Mouse (Mus musculus) kidney, adult 11 months (tissue): ENCODE data around the gene 4921536K21Rik.

ENCODE experiments used
- DNase-seq: peaks from one replicate; pipeline ENCODE4 v3.0.0; 2022

The 4921536K21Rik gene

GRCm38 (mm10) chr11:3853481-3854034 lies 41.3 kb downstream of the 4921536K21Rik start:
- DNase-seq = no peak

DNA sequence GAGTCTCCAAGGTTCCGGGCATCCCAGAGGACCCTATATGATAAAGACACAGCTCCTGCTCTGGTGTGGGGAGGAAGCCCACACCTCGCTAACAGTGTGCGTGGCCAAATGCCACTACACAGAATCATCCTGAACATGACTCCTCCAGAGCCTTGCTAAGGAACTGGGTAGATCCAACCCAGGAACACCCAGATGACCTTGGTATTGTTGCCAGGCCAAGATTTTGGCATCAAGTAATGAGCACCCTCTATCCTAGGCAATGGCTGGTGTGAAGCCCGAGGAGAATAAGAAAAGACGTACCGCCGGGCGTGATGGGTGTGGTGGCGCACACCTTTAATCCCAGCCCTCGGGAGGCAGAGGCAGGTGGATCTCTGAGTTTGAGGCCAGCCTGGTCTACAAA lies 41.9 kb downstream of the 4921536K21Rik start:
- DNase-seq = no peak

DNA sequence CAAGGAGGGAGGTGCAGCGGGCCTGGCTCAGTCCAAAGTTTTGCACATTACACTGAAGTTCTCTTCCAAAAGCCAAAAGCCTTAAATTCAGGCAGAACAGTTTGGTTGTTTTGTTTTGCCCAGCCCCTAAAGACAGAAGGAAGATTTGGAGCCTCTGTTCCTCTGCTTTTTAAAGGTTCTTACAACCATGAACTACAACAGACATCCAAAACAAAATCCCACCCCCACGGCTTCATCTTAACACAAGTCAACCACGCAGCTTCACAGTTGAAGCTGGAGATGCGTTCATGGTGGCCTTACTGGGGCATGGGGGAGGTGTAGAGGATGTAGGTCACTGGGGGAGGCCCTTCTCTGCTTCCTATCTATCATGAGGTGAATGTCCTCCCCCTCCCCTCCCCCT lies 43.0 kb downstream of the 4921536K21Rik start:
- DNase-seq = no peak

DNA sequence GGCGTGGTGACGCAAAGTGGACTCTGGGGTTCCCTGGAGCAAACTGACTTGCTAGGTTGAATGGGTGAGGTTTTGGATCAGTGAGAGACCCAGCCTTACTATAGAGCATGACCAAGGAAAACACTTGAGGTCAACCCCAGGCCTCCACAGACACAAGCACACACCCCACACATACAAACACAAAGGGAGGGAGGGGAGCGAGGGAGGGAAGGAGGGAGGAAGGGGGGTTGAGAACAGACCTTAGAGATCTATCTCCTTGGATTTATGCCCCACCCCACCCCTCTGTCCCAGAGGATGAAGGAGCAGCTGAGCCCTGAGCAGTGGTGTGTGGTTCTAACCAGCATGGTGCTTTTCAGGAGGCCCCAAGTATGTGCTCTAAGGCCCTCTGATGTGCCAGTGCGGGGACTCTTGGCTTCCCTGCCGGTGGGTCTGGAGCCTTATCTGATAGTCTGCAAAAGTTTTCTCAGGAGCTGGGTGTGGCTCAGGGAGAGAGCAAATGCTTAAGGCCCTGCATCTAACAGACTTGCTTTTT lies 44.1 kb downstream of the 4921536K21Rik start:
- no peak for DNase-seq

- no peak for DNase-seq
Measured at GRCm38 (mm10) chr11:3850315-3850614, 44.6 kb downstream of the 4921536K21Rik start.

DNA sequence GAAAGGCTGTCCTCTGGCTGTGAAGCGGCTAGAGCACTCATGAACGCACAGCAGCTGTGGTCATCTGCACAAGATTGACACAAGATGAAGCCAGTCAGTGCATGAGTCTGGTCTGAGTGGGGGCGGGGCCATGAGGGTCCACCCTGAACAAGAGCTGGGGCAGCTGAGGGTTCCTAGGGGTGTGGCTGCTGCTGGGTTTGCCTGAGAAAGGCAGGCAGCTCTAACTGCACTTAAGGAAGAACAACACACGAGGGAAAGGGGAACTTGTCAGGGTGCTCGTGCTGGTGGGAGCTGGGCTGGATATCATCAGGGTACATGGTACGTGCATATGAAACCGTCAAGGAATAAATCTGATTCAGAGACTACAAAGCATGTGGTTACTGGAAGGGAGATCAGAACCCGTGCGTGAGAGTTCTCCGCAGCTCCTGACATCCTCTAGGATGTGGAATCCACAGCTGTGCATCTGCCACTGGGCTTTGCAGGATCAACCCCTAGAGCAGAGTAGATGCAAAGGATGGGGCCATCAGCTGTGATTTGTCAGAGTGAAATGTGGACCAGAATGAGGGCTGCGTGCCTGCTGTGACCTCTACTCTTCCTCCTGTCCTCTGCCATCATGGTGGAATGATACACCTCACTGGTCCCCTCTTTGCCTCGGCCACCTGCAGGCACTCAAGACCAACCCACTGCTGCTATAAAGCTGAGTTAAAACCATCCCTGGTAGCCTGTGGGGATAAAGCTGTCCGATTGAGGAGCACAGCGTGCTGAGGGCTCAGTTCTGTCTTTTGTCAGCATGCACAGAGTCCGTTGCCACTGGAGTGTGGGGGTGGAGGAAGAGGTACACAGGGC lies 45.2 kb downstream of the 4921536K21Rik start:
- DNase-seq = no peak

- DNase-seq = no peak
Measured at GRCm38 (mm10) chr11:3846351-3846750, 48.5 kb downstream of the 4921536K21Rik start.

DNA sequence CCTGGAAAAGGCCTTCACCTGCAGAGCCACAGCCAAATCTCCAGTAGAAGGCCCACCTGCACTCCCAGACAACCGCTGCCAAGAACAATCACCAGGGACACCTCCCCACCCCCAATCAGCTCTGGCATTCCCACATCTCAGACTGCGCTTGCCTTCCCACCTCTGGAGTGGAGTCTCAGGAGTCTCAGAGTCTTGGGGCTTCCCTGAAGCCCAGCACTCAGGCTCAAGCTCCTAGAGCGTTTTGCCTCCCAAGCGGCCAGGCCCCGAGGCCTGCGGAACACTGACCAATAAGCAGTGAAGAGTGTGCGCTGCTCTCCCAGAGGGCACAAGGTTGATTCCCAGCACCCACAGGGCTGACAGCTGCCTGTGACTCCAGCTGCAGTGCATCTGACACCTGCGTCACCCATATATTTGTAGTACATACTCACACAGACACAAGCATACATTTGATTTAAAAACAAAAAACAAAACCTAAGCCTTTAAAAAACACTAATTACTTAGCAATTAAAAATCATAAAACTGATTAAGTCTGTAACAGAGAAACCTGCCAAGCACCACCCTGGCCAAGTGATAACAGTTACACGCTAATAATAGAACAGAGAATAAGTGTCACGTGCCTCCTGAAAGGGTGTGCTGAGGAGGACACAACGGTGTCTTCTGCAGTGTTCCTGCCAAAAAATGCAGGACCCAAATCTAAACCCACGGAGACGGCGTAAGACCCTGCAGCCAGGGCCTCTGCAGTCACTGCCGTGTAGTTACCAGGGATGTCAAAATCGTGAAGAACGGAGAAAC lies 50.8 kb downstream of the 4921536K21Rik start:
- DNase-seq = no peak
